Comparison of ENCODE assay signal across 8 mouse cellular contexts in the genomic region with DNA sequence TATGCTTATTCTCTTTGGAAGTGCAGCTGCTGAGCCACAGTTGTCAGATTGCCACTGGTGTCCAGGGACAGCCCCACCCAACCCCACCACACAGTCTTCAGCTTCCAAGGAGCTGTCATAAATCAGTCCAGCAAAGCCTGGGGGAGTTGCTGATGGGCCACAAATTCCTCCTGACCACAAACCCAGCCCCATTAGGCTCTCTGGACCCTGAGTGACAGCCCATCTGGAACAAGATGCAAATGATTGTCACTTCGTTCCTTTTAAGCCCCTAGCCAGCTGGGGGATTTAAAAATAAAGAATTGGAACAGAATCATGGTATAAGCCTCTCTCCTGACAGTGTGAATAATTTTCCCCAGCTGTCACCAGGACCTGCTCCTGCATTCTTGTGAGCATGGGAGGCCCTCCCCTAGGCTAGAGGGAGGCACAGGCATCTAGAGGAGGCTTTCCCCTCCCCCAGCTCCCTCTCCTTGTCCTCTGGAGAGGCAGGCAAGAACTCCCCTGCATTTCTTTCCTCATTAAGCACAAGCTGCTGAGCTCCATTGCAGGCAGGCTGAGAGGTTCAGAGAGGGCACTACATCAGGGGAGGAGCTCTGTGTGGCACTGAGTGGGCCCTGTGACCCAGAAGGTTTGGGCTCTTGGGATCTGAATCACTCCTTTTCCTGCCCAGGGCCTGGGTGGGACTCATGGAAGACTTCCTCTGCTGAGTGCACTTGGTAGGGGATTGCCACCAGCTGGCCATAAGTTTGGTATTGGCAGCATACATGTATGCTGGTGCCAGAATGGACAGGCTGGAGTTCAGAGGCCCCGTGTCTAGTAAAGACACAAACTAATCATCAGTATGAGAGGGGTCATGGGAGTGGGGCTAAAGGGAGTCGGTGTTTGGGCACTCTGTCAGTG.
DNase-seq lines count a peak whose midpoint lies in the region; ATAC-seq lines count a peak whose summit lies in the region.

No protein-coding gene starts in this region.

- no peaks in the 10 kb centered on the region for H3K36me3 ChIP-seq in embryonic facial prominence, embryonic 12.5 days
- H3K36me3 ChIP-seq in hindbrain, embryonic 12.5 days, result no peaks in the 10 kb centered on the region
- no peaks in the 10 kb centered on the region for H3K36me3 ChIP-seq in lung, embryonic 16.5 days (ENCODE audit: control insufficient read depth, insufficient read depth, low read length)

- 0 out of 2 replicates have a peak, but pooled peaks cover 11% of the 10 kb centered on the region for H3K27me3 ChIP-seq in embryonic facial prominence, embryonic 12.5 days
- peaks cover 38% of the 10 kb centered on the region for H3K27me3 ChIP-seq in hindbrain, embryonic 12.5 days
- peaks cover 2% of the 10 kb centered on the region; the same call in 1 of the 2 replicates for H3K27me3 ChIP-seq in lung, embryonic 16.5 days (ENCODE audit: control insufficient read depth, insufficient read depth, low read depth, low read length)

- H3K4me3 ChIP-seq in embryonic facial prominence, embryonic 12.5 days, result no peak overlapping the region
- H3K4me3 ChIP-seq in hindbrain, embryonic 12.5 days, result no peak overlapping the region
- no peak overlapping the region for H3K4me3 ChIP-seq in lung, embryonic 16.5 days (ENCODE audit: low read length)

- 58% methylated on average over 3 of the region's 3 CpGs for WGBS in embryonic facial prominence, embryonic 12.5 days
- 45% methylated on average over 3 of the region's 3 CpGs for WGBS in hindbrain, embryonic 12.5 days
- WGBS in lung, embryonic 16.5 days, result 38% methylated on average over 3 of the region's 3 CpGs

- H3K27ac ChIP-seq in embryonic facial prominence, embryonic 12.5 days, result peak overlapping the region; percentile 76
- H3K27ac ChIP-seq in hindbrain, embryonic 12.5 days, result peak overlapping the region; percentile 62
- H3K27ac ChIP-seq in lung, embryonic 16.5 days (ENCODE audit: low read length), result peak overlapping the region; percentile 77

- peak; percentile 84 for ATAC-seq in embryonic facial prominence, embryonic 12.5 days (ENCODE audit: insufficient number of reproducible peaks, insufficient read depth, low FRiP score, low TSS enrichment)
- peak; percentile 90 for ATAC-seq in hindbrain, embryonic 12.5 days (ENCODE audit: low FRiP score)
- ATAC-seq in lung, embryonic 16.5 days (ENCODE audit: low read depth), result peak; percentile 94

- no peak overlapping the region for H3K4me2 ChIP-seq in embryonic facial prominence, embryonic 12.5 days (replicated peaks)
- H3K4me2 ChIP-seq in hindbrain, embryonic 12.5 days (replicated peaks), result no peak overlapping the region
- no peak overlapping the region for H3K4me2 ChIP-seq in lung, embryonic 16.5 days (ENCODE audit: low read depth, low read length)

- no peak overlapping the region for H3K9ac ChIP-seq in embryonic facial prominence, embryonic 12.5 days
- H3K9ac ChIP-seq in hindbrain, embryonic 12.5 days, result no peak overlapping the region
- H3K9ac ChIP-seq in lung, embryonic 16.5 days (ENCODE audit: low read length), result no peak overlapping the region

- no peaks in the 10 kb centered on the region for H3K9me3 ChIP-seq in embryonic facial prominence, embryonic 12.5 days
- H3K9me3 ChIP-seq in hindbrain, embryonic 12.5 days (replicated peaks), result no peaks in the 10 kb centered on the region
- no peaks in the 10 kb centered on the region for H3K9me3 ChIP-seq in lung, embryonic 16.5 days (ENCODE audit: control insufficient read depth, low read length)

- DNase-seq in layer of hippocampus, adult 9-11 months, result peak; percentile 44
- no peak for DNase-seq in layer of hippocampus, postnatal 25 days (ENCODE audit: extremely low spot score in 1 of 2, low spot score in 1 of 2)
- DNase-seq in right cerebral cortex, postnatal 14 days, result peak; percentile 48
- DNase-seq in adrenal gland, postnatal 14 days, result no peak
- no peak for DNase-seq in c-Kit-positive CD71-positive TER-119-positive erythroid progenitor cells, embryonic 14.5 days (ENCODE audit: low spot score)

- peaks cover 6% of the 10 kb centered on the region; the same call in 1 of the 2 replicates for H3K4me1 ChIP-seq in embryonic facial prominence, embryonic 12.5 days
- peaks cover 14% of the 10 kb centered on the region; the same call in 1 of the 2 replicates for H3K4me1 ChIP-seq in hindbrain, embryonic 12.5 days
- H3K4me1 ChIP-seq in lung, embryonic 16.5 days (replicated peaks; ENCODE audit: control insufficient read depth, insufficient read depth, low read length), result peaks cover 21% of the 10 kb centered on the region

Comparison
In these comparisons a context has a peak if more than half of its experiments do, and no peak if none do; other contexts are left out.
1. DNase-seq: peak in layer of hippocampus, adult 9-11 months (single experiment) and right cerebral cortex, postnatal 14 days (single experiment); none in layer of hippocampus, postnatal 25 days (0 of 2), adrenal gland, postnatal 14 days (single experiment) and c-Kit-positive CD71-positive TER-119-positive erythroid progenitor cells, embryonic 14.5 days (single experiment).
2. Peak in every context shown above with its lines, with median percentiles within 50 percentile points of each other: ATAC-seq and H3K27ac ChIP-seq.